Mouse (Mus musculus) heart, adult 2 months (tissue): ENCODE measurements around the gene Ubqln2.

Experiments used
- CTCF ChIP-seq: fragments of 200-600 bp; IDR thresholded peaks from 2 replicates; pipeline ENCODE4 v1.8.1; 2022; ENCODE audit warnings: antibody characterized with exemption, mild to moderate bottlenecking, moderate library complexity
- EP300 ChIP-seq: fragments of 200-500 bp; IDR thresholded peaks from 2 replicates; pipeline ENCODE4 v1.6.1; 2011; ENCODE audit warnings: low read depth, low read length, control low read depth; ENCODE audit not compliant: insufficient read depth
- POLR2A ChIP-seq: fragments of 200-500 bp; IDR thresholded peaks from 2 replicates; pipeline ENCODE4 v1.6.1; 2011; ENCODE audit warnings: mild to moderate bottlenecking, low read depth, low read length, control low read depth; ENCODE audit not compliant: insufficient read depth

GRCm38 (mm10) chrX:153492326-153492725 lies 5.7 kb upstream of the Ubqln2 start:
- TF ChIP-seq CTCF (no peak), POLR2A (no peak), EP300 (no peak)
